Mouse (Mus musculus): ENCODE results near the gene Wtap.

- TF ChIP-seq CTCF (IDR thresholded peaks at IDR 0.05; ENCODE audit: low read depth) (no peak), EP300 (IDR thresholded peaks at IDR 0.05; ENCODE audit: low read depth) (no peak)
These were observed 20.1 kb downstream of the Wtap start for GRCm38 (mm10) chr17:12973851-12974250.
